Comparison of ENCODE assay signal across 23 mouse cellular contexts in genomic region chr1:154728682-154729081, GRCm38 (mm10).
"Had no signal": no experiment of that assay in that cellular context is flagged by ENCODE, and none has a peak within 500 bp of the region (broad histone marks: within the 10 kb centered on the region; RNA-seq: fewer than 3 reads in every experiment).

No protein-coding gene starts in this region.

- H3K4me1 ChIP-seq: lung, embryonic 15.5 days had no signal

- ATAC-seq: liver, postnatal 0 days; lung, postnatal 0 days; midbrain, embryonic 13.5 days; midbrain, embryonic 15.5 days had no signal

- DNase-seq: liver, postnatal 0 days; lung, adult 2 months; lung, postnatal 14 days; lung, postnatal 36 days; retina, postnatal 1 day; right cerebral cortex, adult 18-20 months; right cerebral cortex, postnatal 25 days; spleen, adult 18-20 months; thymus, adult 2 months; thymus, postnatal 25 days; thymus, postnatal 4 days had no signal

- H3K9me3 ChIP-seq: lung, embryonic 15.5 days; megakaryocyte, embryonic 14.5 days; midbrain, embryonic 10.5 days; midbrain, embryonic 13.5 days; midbrain, embryonic 15.5 days; neural tube, embryonic 13.5 days; neural tube, embryonic 15.5 days; stomach, embryonic 15.5 days had no signal

- H3K4me3 ChIP-seq: lung, embryonic 15.5 days; megakaryocyte, embryonic 14.5 days; midbrain, embryonic 10.5 days; midbrain, embryonic 13.5 days; midbrain, embryonic 15.5 days; myocyte; neural tube, embryonic 13.5 days; neural tube, embryonic 15.5 days; stomach, embryonic 15.5 days had no signal

- H3K27ac ChIP-seq: lung, embryonic 15.5 days; macrophage; midbrain, embryonic 10.5 days; midbrain, embryonic 13.5 days; midbrain, embryonic 15.5 days; neural tube, embryonic 13.5 days; neural tube, embryonic 15.5 days; stomach, embryonic 15.5 days; stomach, postnatal 0 days had no signal

- H3K36me3 ChIP-seq: lung, embryonic 15.5 days; midbrain, embryonic 10.5 days; midbrain, embryonic 13.5 days; midbrain, embryonic 15.5 days; neural tube, embryonic 13.5 days; neural tube, embryonic 15.5 days; stomach, embryonic 15.5 days had no signal
